Mouse (Mus musculus) gastrocnemius, adult 2 months (tissue): ENCODE measurements at regions not wholly inside any gene's neighbourhood (a gene's known extent, or its start where the extent isn't known, plus 50 kb on each side); places are given as distances from the start of the nearest gene placed in this dataset.

Experiments
- DNase-seq: peaks from one replicate; pipeline ENCODE4 v3.0.0; 2022
- H3K27ac ChIP-seq: fragments of 200-600 bp; 2 replicates; pipeline ENCODE4 v1.8.1; 2022; ENCODE audit warnings: mild to moderate bottlenecking
- H3K4me3 ChIP-seq: fragments of 200-600 bp; 2 replicates; pipeline ENCODE4 v1.8.1; 2022; ENCODE audit warnings: mild to moderate bottlenecking, moderate library complexity
- CTCF ChIP-seq: fragments of 200-600 bp; IDR thresholded peaks from 2 replicates; pipeline ENCODE4 v1.8.1; 2022; ENCODE audit warnings: antibody characterized with exemption, mild to moderate bottlenecking, moderate library complexity
- intact Hi-C: fragments of 180-260 bp; cut with DNase I; formaldehyde crosslinking; loops from one replicate; pipeline ENCODE4 v1.15.1; 2025

GRCm38 (mm10) chr8:26351643-26352540, 232.6 kb downstream of the Gm45692 start:
- peak overlapping the region; percentile 80 for H3K27ac ChIP-seq
- intact Hi-C loops: loop anchor here (10.0 kb wide), 1 partner anchor 717 kb away; no protein-coding TSS in a partner anchor
- H3K4me3 ChIP-seq: peak overlapping the region; percentile 60
- no peak for TF ChIP-seq CTCF
- peak; percentile 76 for DNase-seq

- intact Hi-C loops: loop anchor here (10.0 kb wide), 1 partner anchor 718 kb away; no protein-coding TSS in a partner anchor
- DNase-seq: peak; percentile 83
- peak overlapping the region; percentile 80 for H3K27ac ChIP-seq
- peak overlapping the region; percentile 60 for H3K4me3 ChIP-seq
- no peak for TF ChIP-seq CTCF
Observed at GRCm38 (mm10) chr8:26352541-26353010, 233.2 kb downstream of the Gm45692 start.

GRCm38 (mm10) chr8:26353476-26353875, 234.1 kb downstream of the Gm45692 start:
- Histone ChIP-seq H3K27ac (peak overlapping the region; percentile 80), H3K4me3 (no peak overlapping the region)
- no peak for TF ChIP-seq CTCF
- peak; percentile 34 for DNase-seq
- intact Hi-C loops: loop anchor here (10.0 kb wide), 1 partner anchor 719 kb away; no protein-coding TSS in a partner anchor

GRCm38 (mm10) chr8:26354516-26354915, 235.2 kb downstream of the Gm45692 start:
- H3K27ac ChIP-seq: peak overlapping the region; percentile 80
- no peak overlapping the region for H3K4me3 ChIP-seq
- no peak for TF ChIP-seq CTCF
- no peak for DNase-seq
- intact Hi-C loops: loop anchor here (10.0 kb wide), 1 partner anchor 720 kb away; no protein-coding TSS in a partner anchor

GRCm38 (mm10) chr8:26356801-26357200, 237.5 kb downstream of the Gm45692 start:
- DNase-seq: peak; percentile 82
- TF ChIP-seq CTCF: no peak
- intact Hi-C loops: loop anchor here (10.0 kb wide), 1 partner anchor 722 kb away; no protein-coding TSS in a partner anchor
- Histone ChIP-seq H3K27ac (peak overlapping the region; percentile 58; the same call in 1 of the 2 replicates), H3K4me3 (no peak overlapping the region)

GRCm38 (mm10) chr8:26358711-26359136, 239.4 kb downstream of the Gm45692 start:
- peak; percentile 44 for DNase-seq
- Histone ChIP-seq H3K4me3 (no peak overlapping the region), H3K27ac (peak overlapping the region; percentile 65)
- no peak for TF ChIP-seq CTCF
- intact Hi-C loops: loop anchor here (10.0 kb wide), 1 partner anchor 724 kb away; no protein-coding TSS in a partner anchor

GRCm38 (mm10) chr8:26362366-26362765, 243.0 kb downstream of the Gm45692 start:
- Histone ChIP-seq H3K27ac (no peak overlapping the region), H3K4me3 (no peak overlapping the region)
- no peak for TF ChIP-seq CTCF
- no peak for DNase-seq
- intact Hi-C loops: no loop called here

- no peak overlapping the region for H3K4me3 ChIP-seq
- intact Hi-C loops: no loop called here
- DNase-seq: no peak
- no peak overlapping the region for H3K27ac ChIP-seq
- no peak for TF ChIP-seq CTCF
Observed at GRCm38 (mm10) chr8:26363616-26364015, 244.3 kb downstream of the Gm45692 start.

- TF ChIP-seq CTCF: no peak
- no peak for DNase-seq
- H3K4me3 ChIP-seq: no peak overlapping the region
- no peak overlapping the region for H3K27ac ChIP-seq
- intact Hi-C loops: no loop called here
Observed at GRCm38 (mm10) chr8:26364637-26365036, 245.3 kb downstream of the Gm45692 start.

GRCm38 (mm10) chr8:26380668-26381067, 261.3 kb downstream of the Gm45692 start:
- H3K27ac ChIP-seq: no peak overlapping the region; the same call in 1 of the 2 replicates
- DNase-seq: peak; percentile 51
- no peak overlapping the region for H3K4me3 ChIP-seq
- intact Hi-C loops: loop anchor here (1.0 to 5.0 kb wide), 3 partner anchors 33 to 601 kb away; no protein-coding TSS in a partner anchor
- peak; percentile 91 for TF ChIP-seq CTCF

GRCm38 (mm10) chr8:26382426-26382825, 263.1 kb downstream of the Gm45692 start:
- intact Hi-C loops: loop anchor here (5.0 kb wide), 2 partner anchors 35 to 60 kb away; no protein-coding TSS in a partner anchor
- Histone ChIP-seq H3K4me3 (no peak overlapping the region), H3K27ac (no peak overlapping the region)
- no peak for DNase-seq
- TF ChIP-seq CTCF: no peak

GRCm38 (mm10) chr8:26383886-26384285, 264.6 kb downstream of the Gm45692 start:
- peak overlapping the region; percentile 61; the same call in 1 of the 2 replicates for H3K27ac ChIP-seq
- no peak for TF ChIP-seq CTCF
- intact Hi-C loops: loop anchor here (5.0 kb wide), 2 partner anchors 37 to 58 kb away; no protein-coding TSS in a partner anchor
- DNase-seq: no peak
- no peak overlapping the region for H3K4me3 ChIP-seq
